Mouse (Mus musculus) embryonic fibroblast, embryonic 13.5 days (primary cell): ENCODE measurements around the gene Kdelr1.
"Not testable (repeated sequence)": the region's sequence is repeated elsewhere in the genome, so short reads cannot be mapped to it uniquely, and the experiment has no call there.

ENCODE experiments used
- CTCF ChIP-seq: IDR thresholded peaks from 2 replicates; pipeline ENCODE4 v1.5.1; 2011; ENCODE audit warnings: mild to moderate bottlenecking, control low read depth, low read length, moderate library complexity, borderline replicate concordance; ENCODE audit not compliant: insufficient read depth
- POLR2A ChIP-seq: IDR thresholded peaks from 2 replicates; pipeline ENCODE4 v1.6.1; 2011; ENCODE audit warnings: low read depth, mild to moderate bottlenecking, control low read depth, low read length, moderate library complexity

- TF ChIP-seq CTCF, POLR2A: not testable (repeated sequence)
Measured at GRCm38 (mm10) chr7:45878278-45878677, 5.7 kb downstream of the Kdelr1 start, which contains the start of gene Grin2d.
